Mouse (Mus musculus) CH12.LX (cell line): ENCODE data around the gene Akt3. TPM values are rescaled to one million over a fixed set of nuclear protein-coding genes. Genes with fewer than 3 reads are reported as not detected.

Experiments
- DNase-seq: peaks from one replicate; pipeline ENCODE4 v3.0.0-alpha.2; 2013; ENCODE audit errors: extremely low read depth
- H3K27ac ChIP-seq: 2 replicates; pipeline ENCODE4 v1.5.1; 2012; ENCODE audit warnings: low read depth, mild to moderate bottlenecking, control low read depth, moderate library complexity; ENCODE audit not compliant: insufficient read depth
- H3K27me3 ChIP-seq: replicated peaks from 2 replicates; pipeline ENCODE3; 2012; ENCODE audit warnings: inconsistent platforms
- H3K36me3 ChIP-seq, 2 experiments: replicated peaks in 1 of 2; 2 replicates each; pipeline versions ENCODE3 to v1.6.1; 2012; ENCODE audit warnings: inconsistent platforms in 1 of 2, low read length in 1 of 2, mild to moderate bottlenecking in 1 of 2, mixed read lengths in 1 of 2, moderate library complexity in 1 of 2; ENCODE audit not compliant: control insufficient read depth in 1 of 2, insufficient read depth in 1 of 2
- H3K4me1 ChIP-seq, 2 experiments: 2 replicates each; pipeline ENCODE4 v1.6.1; 2012; ENCODE audit warnings: inconsistent platforms in 1 of 2, moderate library complexity in 1 of 2; ENCODE audit not compliant: insufficient read depth in 2 of 2, control insufficient read depth in 1 of 2
- H3K4me2 ChIP-seq: 2 replicates; pipeline ENCODE4 v1.6.1; 2012; ENCODE audit warnings: low read depth, mild to moderate bottlenecking, control low read depth; ENCODE audit not compliant: poor library complexity, insufficient read depth, severe bottlenecking
- H3K4me3 ChIP-seq, 3 experiments: fragments of 150-350 bp in 1 of 3; sonication (generic) in 1 of 3; replicated peaks in 1 of 3; 2 replicates each; pipeline versions ENCODE3 to v1.5.1; 2011 to 2012; ENCODE audit warnings: low read depth in 2 of 3, low read length in 2 of 3, mild to moderate bottlenecking in 2 of 3, moderate library complexity in 2 of 3, control low read depth in 1 of 3, improper control_type of control experiment in 1 of 3, inconsistent platforms in 1 of 3, mixed read lengths in 1 of 3; ENCODE audit not compliant: poor library complexity in 1 of 3
- H3K79me2 ChIP-seq: replicated peaks from 2 replicates; pipeline ENCODE4 v1.6.1; 2012; ENCODE audit warnings: mild to moderate bottlenecking, moderate library complexity; ENCODE audit not compliant: control insufficient read depth, poor library complexity, insufficient read depth, severe bottlenecking; ENCODE audit errors: extremely low read depth
- H3K9ac ChIP-seq: 2 replicates; pipeline ENCODE4 v1.6.1; 2012; ENCODE audit warnings: low read depth, mild to moderate bottlenecking, control low read depth, moderate library complexity; ENCODE audit not compliant: insufficient read depth
- H3K9me3 ChIP-seq: replicated peaks from 2 replicates; pipeline ENCODE3; 2012; ENCODE audit warnings: low read length, inconsistent platforms, mixed read lengths
- BHLHE40 ChIP-seq: IDR thresholded peaks from 2 replicates; pipeline ENCODE4 v1.6.1; 2011; ENCODE audit warnings: mild to moderate bottlenecking, low read depth, low read length, improper control_type of control experiment
- CHD2 ChIP-seq: IDR thresholded peaks from 2 replicates; pipeline ENCODE4 v1.6.1; 2011; ENCODE audit warnings: low read length, improper control_type of control experiment
- CTCF ChIP-seq, 2 experiments: IDR thresholded peaks in 1 of 2; conservative IDR thresholded peaks in 1 of 2; 2 replicates each; pipeline ENCODE4 v1.5.1; 2011 to 2012; ENCODE audit warnings: low read depth in 2 of 2, low read length in 2 of 2, improper control_type of control experiment in 1 of 2, inconsistent platforms in 1 of 2, mild to moderate bottlenecking in 1 of 2, moderate library complexity in 1 of 2
- E2F4 ChIP-seq: IDR thresholded peaks from 2 replicates; pipeline ENCODE4 v1.6.1; 2011; ENCODE audit warnings: low read depth, low read length, improper control_type of control experiment; ENCODE audit not compliant: insufficient replicate concordance
- ELF1 ChIP-seq: IDR thresholded peaks from 2 replicates; pipeline ENCODE4 v1.6.1; 2014; ENCODE audit warnings: low read depth, mild to moderate bottlenecking, inconsistent platforms, low read length, improper control_type of control experiment
- EP300 ChIP-seq: IDR thresholded peaks from 2 replicates; pipeline ENCODE4 v1.6.1; 2011; ENCODE audit warnings: low read length, improper control_type of control experiment
- GABPA ChIP-seq: IDR thresholded peaks from 2 replicates; pipeline ENCODE4 v1.6.1; 2012; ENCODE audit warnings: low read depth, low read length, improper control_type of control experiment, inconsistent platforms; ENCODE audit not compliant: insufficient replicate concordance
- IRF4 ChIP-seq: IDR thresholded peaks from 2 replicates; pipeline ENCODE4 v1.6.1; 2014; ENCODE audit warnings: low read depth, mild to moderate bottlenecking, inconsistent platforms, low read length, improper control_type of control experiment
- JUN ChIP-seq: IDR thresholded peaks from 2 replicates; pipeline ENCODE4 v1.6.1; 2011; ENCODE audit warnings: low read depth, mild to moderate bottlenecking, low read length, improper control_type of control experiment, moderate library complexity; ENCODE audit not compliant: insufficient read depth
- JUND ChIP-seq: conservative IDR thresholded peaks from 2 replicates; pipeline ENCODE4 v1.6.1; 2011; ENCODE audit warnings: low read depth, low read length, improper control_type of control experiment
- KAT2A ChIP-seq: IDR thresholded peaks from 2 replicates; pipeline ENCODE4 v1.6.1; 2012; ENCODE audit warnings: low read length, improper control_type of control experiment, inconsistent platforms; ENCODE audit not compliant: insufficient replicate concordance
- MAFK ChIP-seq: IDR thresholded peaks from 2 replicates; pipeline ENCODE4 v1.6.1; 2011; ENCODE audit warnings: low read length, improper control_type of control experiment; ENCODE audit not compliant: insufficient replicate concordance
- MAZ ChIP-seq: IDR thresholded peaks from 2 replicates; pipeline ENCODE4 v1.6.1; 2012; ENCODE audit warnings: low read depth, mild to moderate bottlenecking, inconsistent platforms, low read length, improper control_type of control experiment, moderate library complexity
- MEF2A ChIP-seq: IDR thresholded peaks from 2 replicates; pipeline ENCODE4 v1.6.1; 2014; ENCODE audit warnings: low read depth, mild to moderate bottlenecking, inconsistent platforms, low read length, improper control_type of control experiment, borderline replicate concordance
- NELFE ChIP-seq: IDR thresholded peaks from 2 replicates; pipeline ENCODE4 v1.6.1; 2011; ENCODE audit warnings: low read depth, low read length, improper control_type of control experiment
- NRF1 ChIP-seq: IDR thresholded peaks from 2 replicates; pipeline ENCODE4 v1.6.1; 2014; ENCODE audit warnings: low read depth, mild to moderate bottlenecking, inconsistent platforms, low read length, improper control_type of control experiment, moderate library complexity
- PAX5 ChIP-seq: IDR thresholded peaks from 2 replicates; pipeline ENCODE4 v1.6.1; 2012; ENCODE audit warnings: low read length, inconsistent platforms, mixed read lengths
- POLR2A ChIP-seq: IDR thresholded peaks from 2 replicates; pipeline ENCODE4 v1.6.1; 2011; ENCODE audit warnings: low read depth, mild to moderate bottlenecking, improper control_type of control experiment, low read length
- POLR2AphosphoS2 ChIP-seq: IDR thresholded peaks from 2 replicates; pipeline ENCODE4 v1.6.1; 2011; ENCODE audit warnings: low read depth, low read length, improper control_type of control experiment
- RCOR1 ChIP-seq: conservative IDR thresholded peaks from 2 replicates; pipeline ENCODE4 v1.6.1; 2012; ENCODE audit warnings: low read depth, mild to moderate bottlenecking, inconsistent platforms, low read length, improper control_type of control experiment
- SMC3 ChIP-seq: IDR thresholded peaks from 2 replicates; pipeline ENCODE4 v1.6.1; 2011; ENCODE audit warnings: low read depth, low read length, improper control_type of control experiment
- TCF12 ChIP-seq: IDR thresholded peaks from 2 replicates; pipeline ENCODE4 v1.6.1; 2014; ENCODE audit warnings: low read depth, mild to moderate bottlenecking, inconsistent platforms, low read length, improper control_type of control experiment
- UBTF ChIP-seq: IDR thresholded peaks from 2 replicates; pipeline ENCODE4 v1.6.1; 2012; ENCODE audit warnings: low read depth, mild to moderate bottlenecking, inconsistent platforms, low read length, improper control_type of control experiment, moderate library complexity
- ZMIZ1 ChIP-seq: IDR thresholded peaks from 2 replicates; pipeline ENCODE4 v1.6.1; 2012; ENCODE audit warnings: low read depth, mild to moderate bottlenecking, inconsistent platforms, low read length, improper control_type of control experiment
- dilution Hi-C: fragments of 300-500 bp; cut with MboI; formaldehyde crosslinking; loops from 2 replicates; pipeline ENCODE4 v1.14.3; 2020; ENCODE audit warnings: low sequenced_read_pairs; ENCODE audit not compliant: extremely low pct_unique_long_range_greater_than_20kb, extremely low pct_ligation_motif_present
- in situ Hi-C: fragments of 300-500 bp; cut with MboI; formaldehyde crosslinking; loops from 3 replicates; pipeline ENCODE4 v1.14.3; 2019; ENCODE audit warnings: low sequenced_read_pairs, low pct_ligation_motif_present, low pct_unique_long_range_greater_than_20kb, mixed read lengths
- polyA plus RNA-seq: library from polyadenylated mRNA; unstranded; fragments of >175 nt; gene quantifications from 2 replicates; pipeline ENCODE4 v1.2.1, GENCODE M21; 2012; ENCODE audit warnings: low read depth; ENCODE audit not compliant: insufficient read length
- total RNA-seq, 2 experiments: library from RNA; depleted of rRNA; stranded (reverse); fragments of 300-350 nt in 1 of 2; fragments of >200 nt in 1 of 2; gene quantifications; 2 replicates each; pipeline ENCODE4 v1.2.3; 2012 to 2014

The Akt3 gene
- total and polyA plus RNA-seq, 3 experiments, result 0.34 to 1.3 (median 0.82) TPM

- no peak for DNase-seq
- no peak overlapping the region for H3K4me2 ChIP-seq
- no peaks in the 10 kb centered on the region for H3K36me3 ChIP-seq
- no peaks in the 10 kb centered on the region for H3K9me3 ChIP-seq
- no peak overlapping the region for H3K4me3 ChIP-seq
- H3K27me3 ChIP-seq, result no peaks in the 10 kb centered on the region
- no peak overlapping the region for H3K27ac ChIP-seq
- dilution Hi-C loops (no loop called here), in situ Hi-C loops (no loop called here)
- no peaks in the 10 kb centered on the region; a peak in 1 of 4 replicates for H3K4me1 ChIP-seq
- no peaks in the 10 kb centered on the region for H3K79me2 ChIP-seq
- TF ChIP-seq UBTF (no peak), MAZ (no peak), POLR2A (no peak), JUND (no peak), BHLHE40 (no peak), SMC3 (no peak)
- H3K9ac ChIP-seq, result no peak overlapping the region
Observed at GRCm38 (mm10) chr1:177045885-177046284, 212.1 kb downstream of the Akt3 start.

GRCm38 (mm10) chr1:177040058-177040457 lies 217.9 kb downstream of the Akt3 start:
- no peak overlapping the region for H3K4me2 ChIP-seq
- no peak for TF ChIP-seq SMC3
- TF ChIP-seq IRF4, result no peak
- TF ChIP-seq POLR2AphosphoS2, result no peak
- no peak for TF ChIP-seq ELF1
- no peak for TF ChIP-seq NELFE
- no peaks in the 10 kb centered on the region for H3K9me3 ChIP-seq
- no peak overlapping the region for H3K4me3 ChIP-seq
- DNase-seq, result no peak
- H3K9ac ChIP-seq, result no peak overlapping the region
- no peaks in the 10 kb centered on the region for H3K27me3 ChIP-seq
- H3K79me2 ChIP-seq, result no peaks in the 10 kb centered on the region
- no peaks in the 10 kb centered on the region for H3K36me3 ChIP-seq
- no peaks in the 10 kb centered on the region for H3K4me1 ChIP-seq
- dilution Hi-C loops, result no loop called here
- H3K27ac ChIP-seq, result no peak overlapping the region
- in situ Hi-C loops, result no loop called here

- Histone ChIP-seq H3K4me1 (no peaks in the 10 kb centered on the region), H3K79me2 (no peaks in the 10 kb centered on the region), H3K4me2 (no peak overlapping the region), H3K27me3 (no peaks in the 10 kb centered on the region), H3K9ac (no peak overlapping the region), H3K4me3 (no peak overlapping the region), H3K9me3 (no peaks in the 10 kb centered on the region), H3K36me3 (no peaks in the 10 kb centered on the region), H3K27ac (no peak overlapping the region)
- no peak for DNase-seq
- dilution Hi-C loops (no loop called here), in situ Hi-C loops (no loop called here)
- TF ChIP-seq EP300 (no peak), GABPA (no peak), PAX5 (no peak), MAZ (no peak), JUN (no peak), ZMIZ1 (no peak), IRF4 (no peak), MAFK (no peak), KAT2A (no peak), RCOR1 (no peak), CHD2 (no peak), E2F4 (no peak), TCF12 (no peak), POLR2AphosphoS2 (no peak), NELFE (no peak), MEF2A (no peak), CTCF (conservative IDR thresholded peaks at IDR 0.05 in 1 of 2, IDR thresholded peaks at IDR 0.05 in 1 of 2; ENCODE audit: low read depth in 2 of 2, low read length in 2 of 2) (no peak), BHLHE40 (no peak), UBTF (no peak), NRF1 (no peak)
Observed at GRCm38 (mm10) chr1:177039093-177039674, 218.8 kb downstream of the Akt3 start.
